Mouse (Mus musculus): ENCODE measurements around the gene Dgki.

The Dgki gene

GRCm38 (mm10) chr6:37297744-37298482, 2.1 kb downstream of the Dgki start:
- DNase-seq (ENCODE audit: low read depth, low spot score): no peak

GRCm38 (mm10) chr6:37292068-37292467, 7.9 kb downstream of the Dgki start:
- DNase-seq (ENCODE audit: low read depth, low spot score): no peak

- no peak for DNase-seq (ENCODE audit: low read depth, low spot score)
These were observed 8.8 kb downstream of the Dgki start for GRCm38 (mm10) chr6:37291171-37291570.

GRCm38 (mm10) chr6:37290691-37291090, 9.3 kb downstream of the Dgki start:
- no peak for DNase-seq (ENCODE audit: low read depth, low spot score)

- no peak for DNase-seq (ENCODE audit: low read depth, low spot score)
These were observed 13.8 kb downstream of the Dgki start for GRCm38 (mm10) chr6:37286134-37286533.

GRCm38 (mm10) chr6:37284879-37285278, 15.1 kb downstream of the Dgki start:
- DNase-seq (ENCODE audit: low read depth, low spot score): no peak

GRCm38 (mm10) chr6:37283336-37283735, 16.6 kb downstream of the Dgki start:
- DNase-seq (ENCODE audit: low read depth, low spot score): no peak

- no peak for DNase-seq (ENCODE audit: low read depth, low spot score)
These were observed 17.3 kb downstream of the Dgki start for GRCm38 (mm10) chr6:37282659-37283058.

GRCm38 (mm10) chr6:37276834-37277715, 22.9 kb downstream of the Dgki start:
- DNase-seq (ENCODE audit: low read depth, low spot score): no peak

GRCm38 (mm10) chr6:37276181-37276580, 23.8 kb downstream of the Dgki start:
- no peak for DNase-seq (ENCODE audit: low read depth, low spot score)

- DNase-seq (ENCODE audit: low read depth, low spot score): no peak
These were observed 28.9 kb downstream of the Dgki start for GRCm38 (mm10) chr6:37270905-37271591.

- DNase-seq (ENCODE audit: low read depth, low spot score): no peak
These were observed 31.4 kb downstream of the Dgki start for GRCm38 (mm10) chr6:37268589-37268988.

- DNase-seq (ENCODE audit: low read depth, low spot score): no peak
These were observed 32.0 kb downstream of the Dgki start for GRCm38 (mm10) chr6:37267952-37268351.

GRCm38 (mm10) chr6:37262486-37262885, 37.5 kb downstream of the Dgki start:
- no peak for DNase-seq (ENCODE audit: low read depth, low spot score)

- no peak for DNase-seq (ENCODE audit: low read depth, low spot score)
These were observed 38.6 kb downstream of the Dgki start for GRCm38 (mm10) chr6:37261236-37261852.

- no peak for DNase-seq (ENCODE audit: low read depth, low spot score)
These were observed 41.3 kb downstream of the Dgki start for GRCm38 (mm10) chr6:37258662-37259061.

GRCm38 (mm10) chr6:37254144-37254543, 45.8 kb downstream of the Dgki start:
- no peak for DNase-seq (ENCODE audit: low read depth, low spot score)

GRCm38 (mm10) chr6:37252536-37252935, 47.4 kb downstream of the Dgki start:
- DNase-seq (ENCODE audit: low read depth, low spot score): no peak

- DNase-seq (ENCODE audit: low read depth, low spot score): no peak
These were observed 49.3 kb downstream of the Dgki start for GRCm38 (mm10) chr6:37250671-37251070.

GRCm38 (mm10) chr6:37245757-37246156, 54.2 kb downstream of the Dgki start:
- DNase-seq (ENCODE audit: low read depth, low spot score): no peak

GRCm38 (mm10) chr6:37244074-37244473, 55.9 kb downstream of the Dgki start:
- no peak for DNase-seq (ENCODE audit: low read depth, low spot score)

GRCm38 (mm10) chr6:37242769-37243121, 57.2 kb downstream of the Dgki start:
- no peak for DNase-seq (ENCODE audit: low read depth, low spot score)

All from retina, postnatal 7 days (tissue).